Mouse (Mus musculus): ENCODE results near the gene Ace3.

DNA sequence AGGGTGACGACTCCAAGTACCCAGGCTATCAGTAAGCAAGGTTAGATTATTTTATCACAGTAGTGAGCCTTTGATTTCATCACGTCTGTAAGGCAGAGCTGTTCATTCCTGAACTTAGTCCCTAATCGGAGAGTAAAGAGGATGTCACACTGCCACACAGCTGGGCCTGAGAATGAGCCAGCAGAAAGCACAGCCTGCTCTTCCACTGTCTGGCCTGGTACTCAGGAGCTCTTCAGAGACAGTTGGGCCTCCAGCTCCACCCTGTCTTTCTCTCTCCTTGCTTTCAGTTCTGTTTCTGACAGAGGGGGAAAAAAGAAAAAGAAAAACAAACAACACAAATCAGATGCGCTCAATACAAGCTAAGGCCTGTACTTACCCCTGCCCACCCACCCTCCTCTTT, 28.2 kb upstream of the Ace3 start:
- TF ChIP-seq CTCF (IDR thresholded peaks at IDR 0.05; ENCODE audit: borderline replicate concordance, extremely low read depth, insufficient read depth, insufficient read length) (no peak), POLR2A (IDR thresholded peaks at IDR 0.05; ENCODE audit: borderline replicate concordance, extremely low read depth, insufficient read depth, insufficient read length, poor library complexity, severe bottlenecking) (no peak)
